Mouse (Mus musculus): ENCODE measurements around the gene Cyth3. TPM values are rescaled to one million over a fixed set of nuclear protein-coding genes. Genes with fewer than 3 reads are reported as not detected.

Gene Cyth3
- total RNA-seq, 2 experiments from 2014 or later: 33.5 to 39.5 TPM

- intact Hi-C loops (cut with DNase I; ENCODE audit: low total_unique reads): no loop called here
- DNase-seq: no peak
Measured at GRCm38 (mm10) chr5:143653497-143653896, 31.2 kb downstream of the Cyth3 start.

GRCm38 (mm10) chr5:143654670-143655510, 32.6 kb downstream of the Cyth3 start:
- no peak for DNase-seq
- intact Hi-C loops (cut with DNase I; ENCODE audit: low total_unique reads): no loop called here

- DNase-seq: no peak
- intact Hi-C loops (cut with DNase I; ENCODE audit: low total_unique reads): no loop called here
Measured at GRCm38 (mm10) chr5:143655511-143655943, 33.3 kb downstream of the Cyth3 start.

GRCm38 (mm10) chr5:143656708-143657245, 34.5 kb downstream of the Cyth3 start:
- no peak for DNase-seq
- intact Hi-C loops (cut with DNase I; ENCODE audit: low total_unique reads): no loop called here

GRCm38 (mm10) chr5:143659021-143659523, 36.8 kb downstream of the Cyth3 start:
- DNase-seq: no peak
- intact Hi-C loops (cut with DNase I; ENCODE audit: low total_unique reads): no loop called here

- intact Hi-C loops (cut with DNase I; ENCODE audit: low total_unique reads): no loop called here
- no peak for DNase-seq
Measured at GRCm38 (mm10) chr5:143663074-143663687, 40.9 kb downstream of the Cyth3 start.

GRCm38 (mm10) chr5:143665561-143665960, 43.3 kb downstream of the Cyth3 start:
- DNase-seq: no peak
- intact Hi-C loops (cut with DNase I; ENCODE audit: low total_unique reads): no loop called here

- DNase-seq: no peak
- intact Hi-C loops (cut with DNase I; ENCODE audit: low total_unique reads): no loop called here
Measured at GRCm38 (mm10) chr5:143666015-143666414, 43.8 kb downstream of the Cyth3 start.

- no peak for DNase-seq
- intact Hi-C loops (cut with DNase I; ENCODE audit: low total_unique reads): no loop called here
Measured at GRCm38 (mm10) chr5:143668884-143669283, 46.6 kb downstream of the Cyth3 start.

- intact Hi-C loops (cut with DNase I; ENCODE audit: low total_unique reads): no loop called here
- DNase-seq: no peak
Measured at GRCm38 (mm10) chr5:143669393-143669792, 47.1 kb downstream of the Cyth3 start.

- intact Hi-C loops (cut with DNase I; ENCODE audit: low total_unique reads): no loop called here
- DNase-seq: no peak
Measured at GRCm38 (mm10) chr5:143669839-143670238, 47.6 kb downstream of the Cyth3 start.

- DNase-seq: no peak
- intact Hi-C loops (cut with DNase I; ENCODE audit: low total_unique reads): no loop called here
Measured at GRCm38 (mm10) chr5:143670740-143671415, 48.6 kb downstream of the Cyth3 start.

GRCm38 (mm10) chr5:143674576-143674975, 52.3 kb downstream of the Cyth3 start:
- intact Hi-C loops (cut with DNase I; ENCODE audit: low total_unique reads): no loop called here
- no peak for DNase-seq

GRCm38 (mm10) chr5:143676218-143676985, 54.2 kb downstream of the Cyth3 start:
- no peak for DNase-seq
- intact Hi-C loops (cut with DNase I; ENCODE audit: low total_unique reads): no loop called here

GRCm38 (mm10) chr5:143677363-143677762, 55.1 kb downstream of the Cyth3 start:
- intact Hi-C loops (cut with DNase I; ENCODE audit: low total_unique reads): no loop called here
- DNase-seq: no peak

GRCm38 (mm10) chr5:143678634-143679271, 56.5 kb downstream of the Cyth3 start:
- intact Hi-C loops (cut with DNase I; ENCODE audit: low total_unique reads): no loop called here
- DNase-seq: no peak

GRCm38 (mm10) chr5:143679654-143680053, 57.4 kb downstream of the Cyth3 start:
- no peak for DNase-seq
- intact Hi-C loops (cut with DNase I; ENCODE audit: low total_unique reads): no loop called here

- intact Hi-C loops (cut with DNase I; ENCODE audit: low total_unique reads): no loop called here
- DNase-seq: no peak
Measured at GRCm38 (mm10) chr5:143683696-143684095, 61.4 kb downstream of the Cyth3 start.

GRCm38 (mm10) chr5:143684911-143685390, 62.7 kb downstream of the Cyth3 start:
- no peak for DNase-seq
- intact Hi-C loops (cut with DNase I; ENCODE audit: low total_unique reads): no loop called here

Measured in gastrocnemius, postnatal 14 days (tissue).